Mouse (Mus musculus): ENCODE results near the gene Primpol. TPM values are rescaled to one million over a fixed set of nuclear protein-coding genes. Genes with fewer than 3 reads are reported as not detected.

Gene Primpol
- 1 to 10 TPM; 1.9 to 2.4 TPM for total RNA-seq (2021)

DNA sequence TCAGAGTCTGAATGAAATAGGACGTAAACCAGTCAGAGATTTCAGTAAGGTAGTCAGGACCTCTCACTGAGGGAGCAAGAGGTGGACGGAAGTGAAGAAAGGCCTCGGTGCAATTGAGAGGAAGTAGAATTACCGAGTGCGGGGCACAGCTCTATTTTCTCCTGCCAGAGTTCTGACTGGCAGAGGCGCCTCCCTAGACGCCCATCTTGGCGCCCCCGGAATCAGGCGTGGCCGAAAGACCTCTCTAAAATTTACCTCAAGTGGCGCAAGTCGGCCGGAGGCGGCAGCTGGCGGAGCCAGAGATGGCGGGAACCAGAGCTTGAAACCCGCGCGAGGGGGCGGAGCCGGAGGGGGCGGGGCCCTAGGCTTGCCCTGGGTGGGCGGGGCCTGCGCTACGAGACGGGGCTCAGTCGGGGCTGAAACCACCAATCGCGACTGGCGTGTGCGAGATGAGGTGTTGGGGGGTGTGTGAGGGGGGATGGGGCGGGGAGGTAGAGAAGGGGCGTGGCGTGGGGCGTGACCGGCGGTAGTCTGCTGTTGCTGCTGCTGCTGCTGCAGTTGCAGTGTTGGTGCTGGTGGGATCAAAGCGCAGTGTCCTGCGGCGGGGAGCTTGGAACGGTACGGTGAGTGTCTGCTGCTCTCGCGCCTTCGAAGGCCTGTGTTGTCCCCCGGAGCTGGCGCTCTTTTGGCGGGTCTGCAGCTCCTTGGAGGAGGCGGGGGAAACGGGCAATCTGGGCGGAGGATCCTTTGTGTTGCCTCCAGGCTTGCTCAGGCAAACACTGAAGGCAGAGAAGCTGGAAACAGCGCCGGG is at the start of gene Primpol, which contains the start of gene Casp3:
Gene Primpol (minus strand): TSS at position 334 of the 811 bp plus-strand sequence.
Gene Casp3 (plus strand): TSS at position 413 of the 811 bp plus-strand sequence.
- intact Hi-C loops (cut with DNase I) = no loop called here
- peak; percentile 89 for DNase-seq (ENCODE audit: low spot score)

DNA sequence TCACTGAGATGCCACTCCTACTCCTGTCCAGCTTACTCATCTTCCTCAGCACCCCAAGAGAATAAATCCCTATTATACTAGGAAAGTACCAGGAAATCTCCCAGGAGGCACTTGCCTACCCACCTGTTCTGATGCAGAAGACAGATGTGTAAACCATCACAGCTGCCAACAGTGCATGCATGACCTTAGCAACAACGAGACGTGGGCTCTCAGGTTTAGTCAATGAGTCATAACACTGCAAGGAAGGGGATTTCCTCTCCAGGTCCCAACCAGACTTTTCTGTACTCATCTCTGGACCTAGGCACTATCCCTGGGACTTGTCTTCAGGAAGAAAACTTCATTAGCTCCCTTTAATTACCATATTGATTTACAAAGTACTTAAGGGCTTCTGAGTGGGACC is 38.9 kb upstream of the Primpol start:
- DNase-seq (ENCODE audit: low spot score) = no peak
- intact Hi-C loops (cut with DNase I) = no loop called here

GRCm38 (mm10) chr8:46651872-46652271 is 34.9 kb upstream of the Primpol start:
- intact Hi-C loops (cut with DNase I) = no loop called here
- DNase-seq (ENCODE audit: low spot score) = peak; percentile 3

GRCm38 (mm10) chr8:46648421-46648820 is 31.4 kb upstream of the Primpol start:
- no peak for DNase-seq (ENCODE audit: low spot score)

DNA sequence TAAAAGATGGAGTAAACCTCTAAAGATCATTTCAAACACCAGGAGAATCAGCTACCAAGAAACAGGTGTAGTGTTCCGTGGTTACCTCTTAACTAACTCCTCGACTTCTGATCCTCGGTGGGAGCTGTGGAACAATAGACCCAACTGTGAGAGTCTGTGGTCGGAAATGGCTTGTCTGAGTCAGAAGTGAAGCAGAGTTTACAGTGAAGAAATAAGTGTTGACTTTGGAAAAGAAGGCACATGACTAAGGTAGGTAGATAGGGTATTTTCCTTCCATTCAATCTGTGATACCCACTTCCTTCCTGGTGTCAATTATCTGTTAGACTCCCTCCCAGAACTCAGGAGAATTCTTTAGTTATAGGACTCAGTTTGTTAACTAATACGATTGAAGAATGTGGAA is 24.3 kb upstream of the Primpol start:
- DNase-seq (ENCODE audit: low spot score) = no peak
- intact Hi-C loops (cut with DNase I) = no loop called here

More at GRCm38 (mm10) chr8:46648421-46648820, 31.4 kb upstream of the Primpol start:
- intact Hi-C loops (cut with DNase I) = no loop called here

GRCm38 (mm10) chr8:46639852-46640251 is 22.8 kb upstream of the Primpol start:
- DNase-seq (ENCODE audit: low spot score) = no peak
- intact Hi-C loops (cut with DNase I) = no loop called here

DNA sequence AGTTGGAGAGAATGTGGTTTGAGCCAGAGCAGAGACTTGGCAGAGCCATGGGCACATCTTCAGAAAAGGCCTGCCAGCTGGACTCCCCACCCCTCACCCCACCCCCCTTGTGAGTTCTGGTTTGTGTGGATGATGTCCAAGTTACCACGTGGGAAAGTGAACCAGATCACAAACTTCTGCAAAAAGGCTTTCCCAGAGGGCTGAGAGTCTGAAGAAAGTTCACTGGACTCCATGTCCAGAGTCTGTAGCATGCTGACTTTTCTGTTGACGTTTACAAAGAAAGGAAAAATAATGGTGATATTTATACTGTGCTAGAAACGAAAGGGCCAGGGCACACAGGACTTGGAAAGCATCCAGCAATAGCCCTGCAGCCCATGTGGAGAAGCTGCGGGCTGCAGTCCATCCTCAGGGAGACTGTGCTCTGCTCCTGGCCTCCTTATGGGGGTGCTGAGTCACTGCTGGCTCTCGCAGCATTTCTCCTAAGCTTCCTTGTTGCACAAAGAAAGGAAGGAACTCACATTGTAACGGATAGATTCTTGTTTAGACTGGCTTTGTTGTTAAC is 22.1 kb upstream of the Primpol start:
- intact Hi-C loops (cut with DNase I) = no loop called here
- peak; percentile 27 for DNase-seq (ENCODE audit: low spot score)

DNA sequence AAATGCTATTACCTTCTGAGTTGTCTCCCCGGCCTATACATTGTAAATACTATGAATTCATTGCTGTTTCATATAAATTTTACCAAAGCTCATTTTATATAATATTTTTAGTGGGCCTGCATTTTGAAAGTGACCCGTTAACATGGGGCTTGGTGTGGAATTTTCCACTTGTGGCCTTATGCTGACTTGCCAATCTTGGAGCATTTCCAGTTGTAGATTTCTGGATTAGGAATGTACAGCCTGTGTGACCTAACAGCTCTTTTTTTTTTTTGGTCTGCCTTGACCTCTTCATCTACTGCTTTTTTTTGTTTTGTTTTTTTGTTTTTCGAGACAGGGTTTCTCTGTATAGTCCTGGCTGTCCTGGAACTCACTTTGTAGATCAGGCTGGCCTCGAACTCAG is 13.9 kb upstream of the Primpol start:
- DNase-seq (ENCODE audit: low spot score) = no peak
- intact Hi-C loops (cut with DNase I) = no loop called here

DNA sequence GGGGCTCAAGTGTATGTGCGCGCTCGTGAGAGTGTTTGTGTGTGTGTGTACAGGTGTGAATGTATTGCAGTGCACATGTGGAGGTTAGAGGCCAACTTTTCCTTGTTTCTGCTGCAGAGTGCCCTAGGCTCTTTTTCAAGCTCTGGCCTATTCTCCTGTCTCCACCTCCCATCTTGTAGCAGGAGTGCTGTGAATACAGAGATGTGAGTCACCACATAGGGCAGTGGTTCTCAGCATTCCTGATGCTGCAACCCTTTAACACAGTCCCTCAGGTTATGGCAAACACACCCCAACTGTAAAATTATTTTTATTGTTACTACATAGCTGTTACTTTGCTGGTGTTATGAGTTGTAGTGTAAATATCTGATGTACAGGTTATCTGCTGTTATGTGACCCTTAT is 13.4 kb upstream of the Primpol start:
- no peak for DNase-seq (ENCODE audit: low spot score)
- intact Hi-C loops (cut with DNase I) = no loop called here

GRCm38 (mm10) chr8:46628645-46629044 is 11.6 kb upstream of the Primpol start:
- no peak for DNase-seq (ENCODE audit: low spot score)
- intact Hi-C loops (cut with DNase I) = no loop called here

DNA sequence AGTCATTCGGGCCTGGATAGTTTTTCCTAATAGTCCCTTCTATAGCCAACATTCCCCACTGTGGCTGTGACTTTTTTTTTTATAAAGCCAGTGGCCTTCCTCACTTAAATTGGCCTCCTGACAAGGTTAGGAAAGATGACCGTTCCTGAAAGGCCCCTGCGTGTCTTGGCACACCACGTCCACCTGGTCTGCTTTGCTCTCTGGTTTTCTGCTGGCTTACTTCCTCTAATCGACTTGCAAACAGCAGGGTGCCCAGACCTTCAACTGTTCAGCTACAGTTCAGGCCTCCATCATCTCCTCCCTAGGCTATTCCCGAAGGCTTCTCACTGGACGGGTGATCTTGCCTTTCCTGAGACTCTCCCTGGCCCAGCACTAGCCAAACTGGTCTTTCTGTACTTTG is 10.9 kb upstream of the Primpol start:
- DNase-seq (ENCODE audit: low spot score) = no peak
- intact Hi-C loops (cut with DNase I) = no loop called here

GRCm38 (mm10) chr8:46626642-46627041 is 9.6 kb upstream of the Primpol start:
- no peak for DNase-seq (ENCODE audit: low spot score)
- intact Hi-C loops (cut with DNase I) = no loop called here

- intact Hi-C loops (cut with DNase I) = no loop called here
- no peak for DNase-seq (ENCODE audit: low spot score)
Observed at GRCm38 (mm10) chr8:46625166-46625565, 8.2 kb upstream of the Primpol start.

- intact Hi-C loops (cut with DNase I) = no loop called here
- no peak for DNase-seq (ENCODE audit: low spot score)
Observed at GRCm38 (mm10) chr8:46622446-46623270, 5.6 kb upstream of the Primpol start.

- intact Hi-C loops (cut with DNase I) = no loop called here
Observed at GRCm38 (mm10) chr8:46618639-46619320, 1.8 kb upstream of the Primpol start.

DNA sequence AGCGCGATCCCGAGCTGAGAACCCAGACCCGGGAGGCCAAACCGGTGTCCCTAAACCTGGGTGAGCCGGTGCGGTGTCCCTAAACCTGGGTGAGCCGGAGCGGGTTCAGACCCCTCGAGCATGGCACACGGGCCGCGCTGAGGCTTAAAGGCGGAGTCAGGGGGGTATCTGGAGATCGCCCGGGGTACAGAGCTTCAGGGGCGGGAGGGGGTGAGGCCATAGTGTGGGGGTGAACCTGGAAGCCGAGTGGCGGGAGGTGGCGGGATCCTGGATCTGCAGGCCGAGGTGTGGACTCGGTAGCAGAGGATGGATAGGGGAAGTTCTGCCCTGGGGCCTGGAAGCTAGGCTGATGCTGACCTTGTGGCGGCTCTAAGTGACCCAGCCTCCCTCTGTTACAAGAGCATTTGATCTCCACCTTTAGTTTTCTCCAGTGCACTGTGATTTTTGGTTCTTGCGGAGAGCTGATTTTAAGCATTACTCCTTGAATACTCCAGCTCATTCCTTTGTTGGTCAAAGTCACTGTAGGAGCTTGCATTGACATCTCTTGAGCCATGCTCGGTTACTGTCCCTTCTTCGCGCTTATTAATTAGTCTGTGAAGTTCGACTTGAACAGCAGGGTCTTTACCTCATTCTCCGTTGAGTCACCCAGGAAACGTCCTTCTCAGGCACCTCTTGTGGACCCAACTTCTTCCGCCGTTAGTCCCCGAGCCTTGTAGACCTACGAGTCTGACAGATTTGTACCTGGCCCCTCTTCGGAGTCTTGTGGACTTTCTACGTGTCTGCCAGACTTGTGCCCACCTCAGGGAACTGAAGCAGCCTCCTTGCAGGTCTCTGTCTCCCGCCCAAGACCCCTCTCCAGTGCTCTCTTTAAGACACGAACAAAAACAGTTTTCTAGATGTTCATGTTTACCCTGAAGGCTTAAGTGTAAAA is 943 bp upstream of the Primpol start:
- intact Hi-C loops (cut with DNase I) = no loop called here
- DNase-seq (ENCODE audit: low spot score) = no peak

More at GRCm38 (mm10) chr8:46618639-46619320, 1.8 kb upstream of the Primpol start:
- no peak for DNase-seq (ENCODE audit: low spot score)

DNA sequence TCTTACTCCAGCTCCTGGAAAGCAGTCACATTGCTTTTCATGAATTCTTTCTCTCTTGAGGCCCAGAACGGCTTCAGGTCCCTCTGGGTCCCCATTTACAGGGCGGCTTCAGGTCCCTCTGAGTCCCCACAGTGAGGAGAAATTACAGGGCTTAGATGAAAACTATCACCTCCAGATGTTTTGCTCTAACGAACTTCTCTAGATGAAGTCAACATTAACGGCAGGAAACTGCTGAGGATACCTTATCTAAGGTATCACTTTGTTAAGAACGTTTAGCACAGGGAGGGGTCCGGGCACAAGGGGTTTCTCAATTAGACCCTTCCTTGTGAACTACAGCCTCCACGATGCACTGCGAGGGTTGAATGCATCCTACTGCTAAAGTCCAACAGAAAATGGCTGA is 1.1 kb downstream of the Primpol start:
- DNase-seq (ENCODE audit: low spot score) = no peak
- intact Hi-C loops (cut with DNase I) = no loop called here

GRCm38 (mm10) chr8:46613377-46613776 is 3.6 kb downstream of the Primpol start:
- no peak for DNase-seq (ENCODE audit: low spot score)
- intact Hi-C loops (cut with DNase I) = loop anchor here (5.0 kb wide), 1 partner anchor 61 kb away; the partner anchor contains the start of gene Cenpu

DNA sequence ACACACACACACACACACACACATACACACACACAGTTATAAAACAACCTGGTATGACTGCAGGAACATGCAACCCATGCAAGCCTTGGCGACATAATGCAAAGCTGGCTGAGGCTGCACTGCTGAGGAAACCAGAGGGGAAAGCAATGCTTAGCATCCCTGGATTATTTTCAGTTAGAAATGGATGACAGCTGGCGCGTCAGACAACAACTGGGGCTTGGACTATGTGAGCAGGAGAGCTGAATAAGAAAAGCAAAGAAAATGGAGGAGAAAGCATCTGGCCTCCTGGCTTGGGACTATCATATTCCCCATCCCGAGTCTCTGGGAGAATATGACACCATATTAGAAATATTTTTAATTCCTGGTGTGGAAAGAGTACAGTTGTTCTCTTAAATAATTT is 4.1 kb downstream of the Primpol start:
- intact Hi-C loops (cut with DNase I) = loop anchor here (5.0 kb wide), 1 partner anchor 61 kb away; the partner anchor contains the start of gene Cenpu
- DNase-seq (ENCODE audit: low spot score) = no peak

Data from heart, postnatal 25 days (tissue).